Mouse (Mus musculus) CH12.LX (cell line): Measurements from ENCODE around the gene 2900026A02Rik. TPM values are rescaled to one million over a fixed set of nuclear protein-coding genes. Genes with fewer than 3 reads are reported as not detected.

Experiments
- DNase-seq: peaks from one replicate; pipeline ENCODE4 v3.0.0-alpha.2; 2013; ENCODE audit errors: extremely low read depth
- H3K27ac ChIP-seq: 2 replicates; pipeline ENCODE4 v1.5.1; 2012; ENCODE audit warnings: low read depth, mild to moderate bottlenecking, control low read depth, moderate library complexity; ENCODE audit not compliant: insufficient read depth
- H3K27me3 ChIP-seq: replicated peaks from 2 replicates; pipeline ENCODE3; 2012; ENCODE audit warnings: inconsistent platforms
- H3K36me3 ChIP-seq, 2 experiments: replicated peaks in 1 of 2; 2 replicates each; pipeline versions ENCODE3 to v1.6.1; 2012; ENCODE audit warnings: inconsistent platforms in 1 of 2, low read length in 1 of 2, mild to moderate bottlenecking in 1 of 2, mixed read lengths in 1 of 2, moderate library complexity in 1 of 2; ENCODE audit not compliant: control insufficient read depth in 1 of 2, insufficient read depth in 1 of 2
- H3K4me1 ChIP-seq, 2 experiments: 2 replicates each; pipeline ENCODE4 v1.6.1; 2012; ENCODE audit warnings: inconsistent platforms in 1 of 2, moderate library complexity in 1 of 2; ENCODE audit not compliant: insufficient read depth in 2 of 2, control insufficient read depth in 1 of 2
- H3K4me2 ChIP-seq: 2 replicates; pipeline ENCODE4 v1.6.1; 2012; ENCODE audit warnings: low read depth, mild to moderate bottlenecking, control low read depth; ENCODE audit not compliant: poor library complexity, insufficient read depth, severe bottlenecking
- H3K4me3 ChIP-seq, 3 experiments: fragments of 150-350 bp in 1 of 3; sonication (generic) in 1 of 3; replicated peaks in 1 of 3; 2 replicates each; pipeline versions ENCODE3 to v1.5.1; 2011 to 2012; ENCODE audit warnings: low read depth in 2 of 3, low read length in 2 of 3, mild to moderate bottlenecking in 2 of 3, moderate library complexity in 2 of 3, control low read depth in 1 of 3, improper control_type of control experiment in 1 of 3, inconsistent platforms in 1 of 3, mixed read lengths in 1 of 3; ENCODE audit not compliant: poor library complexity in 1 of 3
- H3K79me2 ChIP-seq: replicated peaks from 2 replicates; pipeline ENCODE4 v1.6.1; 2012; ENCODE audit warnings: mild to moderate bottlenecking, moderate library complexity; ENCODE audit not compliant: control insufficient read depth, poor library complexity, insufficient read depth, severe bottlenecking; ENCODE audit errors: extremely low read depth
- H3K9ac ChIP-seq: 2 replicates; pipeline ENCODE4 v1.6.1; 2012; ENCODE audit warnings: low read depth, mild to moderate bottlenecking, control low read depth, moderate library complexity; ENCODE audit not compliant: insufficient read depth
- H3K9me3 ChIP-seq: replicated peaks from 2 replicates; pipeline ENCODE3; 2012; ENCODE audit warnings: low read length, inconsistent platforms, mixed read lengths
- HCFC1 ChIP-seq: IDR thresholded peaks from 2 replicates; pipeline ENCODE4 v1.6.1; 2012; ENCODE audit warnings: low read depth, mild to moderate bottlenecking, inconsistent platforms, low read length, improper control_type of control experiment
- KAT2A ChIP-seq: IDR thresholded peaks from 2 replicates; pipeline ENCODE4 v1.6.1; 2012; ENCODE audit warnings: low read length, improper control_type of control experiment, inconsistent platforms; ENCODE audit not compliant: insufficient replicate concordance
- MAZ ChIP-seq: IDR thresholded peaks from 2 replicates; pipeline ENCODE4 v1.6.1; 2012; ENCODE audit warnings: low read depth, mild to moderate bottlenecking, inconsistent platforms, low read length, improper control_type of control experiment, moderate library complexity
- MEF2A ChIP-seq: IDR thresholded peaks from 2 replicates; pipeline ENCODE4 v1.6.1; 2014; ENCODE audit warnings: low read depth, mild to moderate bottlenecking, inconsistent platforms, low read length, improper control_type of control experiment, borderline replicate concordance
- MYC ChIP-seq: IDR thresholded peaks from 2 replicates; pipeline ENCODE4 v1.6.1; 2011; ENCODE audit warnings: low read depth, mild to moderate bottlenecking, improper control_type of control experiment, low read length
- NRF1 ChIP-seq: IDR thresholded peaks from 2 replicates; pipeline ENCODE4 v1.6.1; 2014; ENCODE audit warnings: low read depth, mild to moderate bottlenecking, inconsistent platforms, low read length, improper control_type of control experiment, moderate library complexity
- PAX5 ChIP-seq: IDR thresholded peaks from 2 replicates; pipeline ENCODE4 v1.6.1; 2012; ENCODE audit warnings: low read length, inconsistent platforms, mixed read lengths
- POLR2A ChIP-seq: IDR thresholded peaks from 2 replicates; pipeline ENCODE4 v1.6.1; 2011; ENCODE audit warnings: low read depth, mild to moderate bottlenecking, improper control_type of control experiment, low read length
- POLR2AphosphoS2 ChIP-seq: IDR thresholded peaks from 2 replicates; pipeline ENCODE4 v1.6.1; 2011; ENCODE audit warnings: low read depth, low read length, improper control_type of control experiment
- RAD21 ChIP-seq: IDR thresholded peaks from 2 replicates; pipeline ENCODE4 v1.6.1; 2011; ENCODE audit warnings: low read depth, mild to moderate bottlenecking, low read length, improper control_type of control experiment, moderate library complexity
- SMC3 ChIP-seq: IDR thresholded peaks from 2 replicates; pipeline ENCODE4 v1.6.1; 2011; ENCODE audit warnings: low read depth, low read length, improper control_type of control experiment
- TCF12 ChIP-seq: IDR thresholded peaks from 2 replicates; pipeline ENCODE4 v1.6.1; 2014; ENCODE audit warnings: low read depth, mild to moderate bottlenecking, inconsistent platforms, low read length, improper control_type of control experiment
- UBTF ChIP-seq: IDR thresholded peaks from 2 replicates; pipeline ENCODE4 v1.6.1; 2012; ENCODE audit warnings: low read depth, mild to moderate bottlenecking, inconsistent platforms, low read length, improper control_type of control experiment, moderate library complexity
- USF1 ChIP-seq: IDR thresholded peaks from 2 replicates; pipeline ENCODE4 v1.6.1; 2014; ENCODE audit warnings: low read depth, mild to moderate bottlenecking, inconsistent platforms, low read length, improper control_type of control experiment
- USF2 ChIP-seq: conservative IDR thresholded peaks from 2 replicates; pipeline ENCODE4 v1.6.1; 2011; ENCODE audit warnings: low read depth, low read length, improper control_type of control experiment
- ZC3H11A ChIP-seq: IDR thresholded peaks from 2 replicates; pipeline ENCODE4 v1.6.1; 2012; ENCODE audit warnings: low read depth, mild to moderate bottlenecking, inconsistent platforms, low read length, improper control_type of control experiment
- ZKSCAN1 ChIP-seq: IDR thresholded peaks from 2 replicates; pipeline ENCODE4 v1.6.1; 2012; ENCODE audit warnings: low read depth, inconsistent platforms, low read length, improper control_type of control experiment, borderline replicate concordance
- dilution Hi-C: fragments of 300-500 bp; cut with MboI; formaldehyde crosslinking; loops from 2 replicates; pipeline ENCODE4 v1.14.3; 2020; ENCODE audit warnings: low sequenced_read_pairs; ENCODE audit not compliant: extremely low pct_unique_long_range_greater_than_20kb, extremely low pct_ligation_motif_present
- in situ Hi-C: fragments of 300-500 bp; cut with MboI; formaldehyde crosslinking; loops from 3 replicates; pipeline ENCODE4 v1.14.3; 2019; ENCODE audit warnings: low sequenced_read_pairs, low pct_ligation_motif_present, low pct_unique_long_range_greater_than_20kb, mixed read lengths
- polyA plus RNA-seq: library from polyadenylated mRNA; unstranded; fragments of >175 nt; gene quantifications from 2 replicates; pipeline ENCODE4 v1.2.1, GENCODE M21; 2012; ENCODE audit warnings: low read depth; ENCODE audit not compliant: insufficient read length
- total RNA-seq, 2 experiments: library from RNA; depleted of rRNA; stranded (reverse); fragments of 300-350 nt in 1 of 2; fragments of >200 nt in 1 of 2; gene quantifications; 2 replicates each; pipeline ENCODE4 v1.2.3; 2012 to 2014

2900026A02Rik gene
- total and polyA plus RNA-seq, 3 experiments: 0.85 to 4.6 (median 0.93) TPM

- H3K4me2 ChIP-seq: no peak overlapping the region
- H3K4me1 ChIP-seq: peaks cover 0 to 57% of the 10 kb centered on the region in 2 experiments; a peak in 2 of 4 replicates
- no peak for DNase-seq
- no peaks in the 10 kb centered on the region for H3K27me3 ChIP-seq
- TF ChIP-seq TCF12 (no peak), RAD21 (no peak), HCFC1 (no peak), ZKSCAN1 (no peak), MYC (no peak), ZC3H11A (no peak), MEF2A (no peak), UBTF (no peak), KAT2A (no peak), SMC3 (no peak)
- H3K9ac ChIP-seq: no peak overlapping the region
- no peak overlapping the region for H3K27ac ChIP-seq
- dilution Hi-C loops: no loop called here
- no peaks in the 10 kb centered on the region for H3K9me3 ChIP-seq
- H3K79me2 ChIP-seq: no peaks in the 10 kb centered on the region
- in situ Hi-C loops: no loop called here
- no peak overlapping the region for H3K4me3 ChIP-seq
- peaks cover 0 to 7% of the 10 kb centered on the region in 2 experiments for H3K36me3 ChIP-seq
Observed at GRCm38 (mm10) chr5:113150871-113151553, 70.0 kb downstream of the 2900026A02Rik start.

GRCm38 (mm10) chr5:113149052-113149451 lies 72.0 kb downstream of the 2900026A02Rik start:
- no peaks in the 10 kb centered on the region for H3K79me2 ChIP-seq
- H3K9me3 ChIP-seq: no peaks in the 10 kb centered on the region
- no peak for DNase-seq
- no peaks in the 10 kb centered on the region for H3K27me3 ChIP-seq
- dilution Hi-C loops (no loop called here), in situ Hi-C loops (no loop called here)
- peaks cover 0 to 57% of the 10 kb centered on the region in 2 experiments; a peak in 2 of 4 replicates for H3K4me1 ChIP-seq
- no peak overlapping the region for H3K9ac ChIP-seq
- peaks cover 0 to 7% of the 10 kb centered on the region in 2 experiments for H3K36me3 ChIP-seq
- H3K4me2 ChIP-seq: no peak overlapping the region
- no peak overlapping the region for H3K27ac ChIP-seq
- no peak overlapping the region for H3K4me3 ChIP-seq
- no peak for TF ChIP-seq POLR2AphosphoS2
- TF ChIP-seq PAX5: no peak
- no peak for TF ChIP-seq USF2
- no peak for TF ChIP-seq POLR2A
- no peak for TF ChIP-seq MAZ
- no peak for TF ChIP-seq USF1
- no peak for TF ChIP-seq NRF1
- TF ChIP-seq HCFC1: no peak
